Mouse (Mus musculus): ENCODE measurements around the gene Rpl32. TPM values are rescaled to one million over a fixed set of nuclear protein-coding genes. Genes with fewer than 3 reads are reported as not detected.

Rpl32 gene
- polyA plus RNA-seq, 1 experiment = 5,589 TPM

- no peak overlapping the region for H3ac ChIP-seq (ENCODE audit: control insufficient read depth, insufficient read length, low read depth)
Observed at GRCm38 (mm10) chr6:115760137-115760536, 48.4 kb downstream of the Rpl32 start.

GRCm38 (mm10) chr6:115759461-115759860, 49.1 kb downstream of the Rpl32 start:
- H3K79me3 ChIP-seq (ENCODE audit: low read depth) = no peaks in the 10 kb centered on the region
- no peak overlapping the region for H3ac ChIP-seq (ENCODE audit: control insufficient read depth, insufficient read length, low read depth)
- no peaks in the 10 kb centered on the region for H3K79me2 ChIP-seq (ENCODE audit: control insufficient read depth, insufficient read depth)
- no peak overlapping the region for H3K4me3 ChIP-seq (ENCODE audit: insufficient read depth, poor library complexity, severe bottlenecking)
- no peak for TF ChIP-seq MYOD1 (IDR thresholded peaks at IDR 0.05; ENCODE audit: control insufficient read depth, insufficient read length, low read depth)
- no peak for TF ChIP-seq CEBPB (IDR thresholded peaks at IDR 0.05; ENCODE audit: low read depth)
- no peak for TF ChIP-seq MAX (IDR thresholded peaks at IDR 0.05)
- TF ChIP-seq CTCF (IDR thresholded peaks at IDR 0.05; ENCODE audit: control insufficient read depth, insufficient read depth, insufficient read length) = no peak
- TF ChIP-seq USF1 (IDR thresholded peaks at IDR 0.05; ENCODE audit: low read depth) = no peak
- no peak for TF ChIP-seq FOSL1 (IDR thresholded peaks at IDR 0.05; ENCODE audit: insufficient read depth, low read length, poor library complexity, severe bottlenecking)
- no peak for TF ChIP-seq MYOG (IDR thresholded peaks at IDR 0.05; ENCODE audit: control insufficient read depth, extremely low read depth, insufficient read length)
- H3K27me3 ChIP-seq (ENCODE audit: control insufficient read depth, insufficient read depth, insufficient read length) = peaks cover 3% of the 10 kb centered on the region
- H3K36me3 ChIP-seq (ENCODE audit: control insufficient read depth, insufficient read depth) = no peaks in the 10 kb centered on the region

More at GRCm38 (mm10) chr6:115760137-115760536, 48.4 kb downstream of the Rpl32 start:
- Histone ChIP-seq H3K79me3 (ENCODE audit: low read depth) (no peaks in the 10 kb centered on the region), H3K27me3 (ENCODE audit: control insufficient read depth, insufficient read depth, insufficient read length) (peaks cover 3% of the 10 kb centered on the region), H3K79me2 (ENCODE audit: control insufficient read depth, insufficient read depth) (no peaks in the 10 kb centered on the region), H3K4me3 (ENCODE audit: insufficient read depth, poor library complexity, severe bottlenecking) (no peak overlapping the region), H3K36me3 (ENCODE audit: control insufficient read depth, insufficient read depth) (no peaks in the 10 kb centered on the region)
- TF ChIP-seq MYOG (IDR thresholded peaks at IDR 0.05; ENCODE audit: control insufficient read depth, extremely low read depth, insufficient read length) (no peak), MYOD1 (IDR thresholded peaks at IDR 0.05; ENCODE audit: control insufficient read depth, insufficient read length, low read depth) (no peak), USF1 (IDR thresholded peaks at IDR 0.05; ENCODE audit: low read depth) (no peak), CTCF (IDR thresholded peaks at IDR 0.05; ENCODE audit: control insufficient read depth, insufficient read depth, insufficient read length) (no peak), MAX (IDR thresholded peaks at IDR 0.05) (no peak), FOSL1 (IDR thresholded peaks at IDR 0.05; ENCODE audit: insufficient read depth, low read length, poor library complexity, severe bottlenecking) (no peak), CEBPB (IDR thresholded peaks at IDR 0.05; ENCODE audit: low read depth) (no peak)

GRCm38 (mm10) chr6:115758981-115759435, 49.5 kb downstream of the Rpl32 start:
- Histone ChIP-seq H3K36me3 (ENCODE audit: control insufficient read depth, insufficient read depth) (no peaks in the 10 kb centered on the region), H3ac (ENCODE audit: control insufficient read depth, insufficient read length, low read depth) (no peak overlapping the region), H3K27me3 (ENCODE audit: control insufficient read depth, insufficient read depth, insufficient read length) (peaks cover 3% of the 10 kb centered on the region), H3K79me2 (ENCODE audit: control insufficient read depth, insufficient read depth) (no peaks in the 10 kb centered on the region), H3K4me3 (ENCODE audit: insufficient read depth, poor library complexity, severe bottlenecking) (no peak overlapping the region), H3K79me3 (ENCODE audit: low read depth) (no peaks in the 10 kb centered on the region)
- TF ChIP-seq CTCF (IDR thresholded peaks at IDR 0.05; ENCODE audit: control insufficient read depth, insufficient read depth, insufficient read length) = no peak

GRCm38 (mm10) chr6:115755536-115755935, 53.0 kb downstream of the Rpl32 start:
- H3K79me2 ChIP-seq (ENCODE audit: control insufficient read depth, insufficient read depth) = no peaks in the 10 kb centered on the region
- H3K4me3 ChIP-seq (ENCODE audit: insufficient read depth, poor library complexity, severe bottlenecking) = no peak overlapping the region
- H3ac ChIP-seq (ENCODE audit: control insufficient read depth, insufficient read length, low read depth) = no peak overlapping the region
- no peaks in the 10 kb centered on the region for H3K36me3 ChIP-seq (ENCODE audit: control insufficient read depth, insufficient read depth)
- peaks cover 3% of the 10 kb centered on the region for H3K27me3 ChIP-seq (ENCODE audit: control insufficient read depth, insufficient read depth, insufficient read length)
- TF ChIP-seq CEBPB (IDR thresholded peaks at IDR 0.05; ENCODE audit: low read depth) (no peak), MYOG (IDR thresholded peaks at IDR 0.05; ENCODE audit: control insufficient read depth, extremely low read depth, insufficient read length) (no peak)
- H3K79me3 ChIP-seq (ENCODE audit: low read depth) = no peaks in the 10 kb centered on the region

Small RNA genes lying within 50 kb of the gene (microRNA-seq; reads per million reads assigned to microRNA genes)
- gene Mir7660 (ENCODE audit: borderline microRNAs expressed) = 0.16 reads per million

Other genes starting within 250 kb of the Rpl32 start
- 0.01 TPM for gene Mkrn2os, start 216.2 kb downstream of the Rpl32 start, polyA plus RNA-seq (2012; fragmentation: generic; extraction: Trizol)
- 14.8 TPM for gene Mkrn2, start 206.8 kb downstream of the Rpl32 start, polyA plus RNA-seq (2012; fragmentation: generic; extraction: Trizol)
- gene Raf1, start 132.1 kb downstream of the Rpl32 start, polyA plus RNA-seq (2012; fragmentation: generic; extraction: Trizol) = 61.8 TPM
- gene Tmem40, start 46.3 kb downstream of the Rpl32 start, polyA plus RNA-seq (2012; fragmentation: generic; extraction: Trizol) = not detected
- gene Cand2, start 34.2 kb downstream of the Rpl32 start, polyA plus RNA-seq (2012; fragmentation: generic; extraction: Trizol) = 8.2 TPM
- gene Efcab12, start 29.7 kb upstream of the Rpl32 start, polyA plus RNA-seq (2012; fragmentation: generic; extraction: Trizol) = not detected
- 1.4 TPM for gene Mbd4, start 44.6 kb upstream of the Rpl32 start, polyA plus RNA-seq (2012; fragmentation: generic; extraction: Trizol)
- gene Ift122, start 44.7 kb upstream of the Rpl32 start, polyA plus RNA-seq (2012; fragmentation: generic; extraction: Trizol) = 13.4 TPM
- 0.01 TPM for gene Rho, start 123.0 kb upstream of the Rpl32 start, polyA plus RNA-seq (2012; fragmentation: generic; extraction: Trizol)
- gene H1foo, start 136.2 kb upstream of the Rpl32 start, polyA plus RNA-seq (2012; fragmentation: generic; extraction: Trizol) = not detected
- gene Plxnd1, start 186.3 kb upstream of the Rpl32 start, polyA plus RNA-seq (2012; fragmentation: generic; extraction: Trizol) = 14.8 TPM